Mouse (Mus musculus) liver, adult 2 months (tissue): ENCODE data around the gene Il31. TPM values are rescaled to one million over a fixed set of nuclear protein-coding genes. Genes with fewer than 3 reads are reported as not detected.

Experiments used
- DNase-seq: peaks from one replicate; pipeline ENCODE4 v3.0.0-alpha.2; 2011; ENCODE audit warnings: low read depth, low spot score; ENCODE audit errors: extremely low read depth
- H3K27ac ChIP-seq: fragments of 200-500 bp; replicated peaks from 2 replicates; pipeline ENCODE4 v1.5.1; 2012; ENCODE audit warnings: low read depth, mild to moderate bottlenecking, control low read depth, inconsistent platforms, low read length; ENCODE audit not compliant: insufficient read depth
- H3K27me3 ChIP-seq: fragments of 200-500 bp; 2 replicates; pipeline ENCODE4 v1.6.1; 2012; ENCODE audit warnings: mild to moderate bottlenecking, moderate library complexity, low read length, inconsistent platforms; ENCODE audit not compliant: control insufficient read depth, insufficient read depth
- H3K36me3 ChIP-seq: fragments of 200-500 bp; 2 replicates; pipeline ENCODE4 v1.6.1; 2012; ENCODE audit warnings: low read length, inconsistent platforms; ENCODE audit not compliant: control insufficient read depth, insufficient read depth
- H3K4me1 ChIP-seq: fragments of 200-500 bp; 2 replicates; pipeline ENCODE4 v1.6.1; 2011; ENCODE audit warnings: low read length; ENCODE audit not compliant: control insufficient read depth, insufficient read depth
- H3K4me3 ChIP-seq: fragments of 200-500 bp; 2 replicates; pipeline ENCODE4 v1.5.1; 2011; ENCODE audit warnings: low read depth, mild to moderate bottlenecking, control low read depth, low read length, moderate library complexity; ENCODE audit not compliant: insufficient read depth
- H3K79me2 ChIP-seq: fragments of 200-500 bp; 2 replicates; pipeline ENCODE4 v1.6.1; 2012; ENCODE audit warnings: inconsistent platforms, mild to moderate bottlenecking, low read length, moderate library complexity; ENCODE audit not compliant: control insufficient read depth, insufficient read depth
- H3K9ac ChIP-seq: fragments of 200-500 bp; 2 replicates; pipeline ENCODE4 v1.6.1; 2012; ENCODE audit warnings: low read depth, mild to moderate bottlenecking, control low read depth, inconsistent platforms, low read length
- CTCF ChIP-seq: fragments of 200-500 bp; IDR thresholded peaks from 2 replicates; pipeline ENCODE4 v1.5.1; 2011; ENCODE audit warnings: low read depth, low read length, control low read depth
- POLR2A ChIP-seq: fragments of 200-500 bp; IDR thresholded peaks from 2 replicates; pipeline ENCODE4 v1.6.1; 2011; ENCODE audit warnings: low read length, control low read depth; ENCODE audit not compliant: insufficient read depth; ENCODE audit errors: extremely low read depth
- whole genome bisulfite sequencing: fragments of 180-500 bp; shearing (Covaris S2); methylation state at CpG from one replicate; pipeline ENCODE4 v1.1.7; 2018; 5-methylcytosine and 5-hydroxymethylcytosine counted together
- polyA plus RNA-seq: library from polyadenylated mRNA; depleted of rRNA; stranded (reverse); fragments of >200 nt; gene quantifications from 2 replicates; pipeline ENCODE4 v1.2.3, GENCODE M21; 2012
- total RNA-seq: library from RNA; depleted of rRNA; stranded (reverse); fragments of >200 nt; gene quantifications from 2 replicates; pipeline ENCODE4 v1.2.3, GENCODE M21; 2014

Gene Il31
- total and polyA plus RNA-seq, 2 experiments = not detected

GRCm38 (mm10) chr5:123525281-123525680, 36.0 kb upstream of the Il31 start, which contains the start of gene Gm49027:
Gene Gm49027 (minus strand): TSS chr5:123525488.
- TF ChIP-seq CTCF (no peak), POLR2A (no peak)
- Histone ChIP-seq H3K27ac (no peak within 1 kb of the TSS), H3K4me3 (peak within 1 kb of the TSS; percentile 76), H3K79me2 (peaks cover 4% of the 10 kb centered on the region; the same call in 1 of the 2 replicates), H3K9ac (no peak within 1 kb of the TSS), H3K36me3 (peaks cover 13% of the 10 kb centered on the region; the same call in 1 of the 2 replicates), H3K4me1 (peaks cover 4% of the 10 kb centered on the region; the same call in 1 of the 2 replicates), H3K27me3 (no peaks in the 10 kb centered on the region)
- DNase-seq = no peak
- WGBS = 87% methylated on average over 7 of the region's 7 CpGs

GRCm38 (mm10) chr5:123524393-123524750, 35.1 kb upstream of the Il31 start:
- DNase-seq = no peak
- H3K27me3 ChIP-seq = no peaks in the 10 kb centered on the region
- no peak for TF ChIP-seq CTCF
- TF ChIP-seq POLR2A = no peak
- peak overlapping the region; percentile 59 for H3K9ac ChIP-seq
- WGBS = 2% methylated on average over 27 of the region's 27 CpGs
- peaks cover 4% of the 10 kb centered on the region; the same call in 1 of the 2 replicates for H3K79me2 ChIP-seq
- peak overlapping the region; percentile 76 for H3K4me3 ChIP-seq
- peaks cover 4% of the 10 kb centered on the region; the same call in 1 of the 2 replicates for H3K4me1 ChIP-seq
- no peak overlapping the region for H3K27ac ChIP-seq
- H3K36me3 ChIP-seq = peaks cover 11% of the 10 kb centered on the region; the same call in 1 of the 2 replicates

GRCm38 (mm10) chr5:123523692-123524392, 34.6 kb upstream of the Il31 start, which contains the start of gene Diablo:
Gene Diablo (minus strand): TSS chr5:123524176.
- Histone ChIP-seq H3K27ac (no peak within 1 kb of the TSS; the same call in 1 of the 2 replicates), H3K4me1 (peaks cover 4% of the 10 kb centered on the region; the same call in 1 of the 2 replicates), H3K9ac (peak within 1 kb of the TSS; percentile 90), H3K36me3 (peaks cover 7% of the 10 kb centered on the region; the same call in 1 of the 2 replicates), H3K27me3 (no peaks in the 10 kb centered on the region), H3K4me3 (peak within 1 kb of the TSS; percentile 76), H3K79me2 (peaks cover 4% of the 10 kb centered on the region; the same call in 1 of the 2 replicates)
- peak; percentile 84 for DNase-seq
- no peak for TF ChIP-seq CTCF
- peak; percentile 87 for TF ChIP-seq POLR2A
- under 1% methylated on average over 82 of the region's 82 CpGs for WGBS

- Histone ChIP-seq H3K79me2 (peaks cover 4% of the 10 kb centered on the region; the same call in 1 of the 2 replicates), H3K27ac (no peak overlapping the region), H3K4me1 (peaks cover 4% of the 10 kb centered on the region; the same call in 1 of the 2 replicates), H3K9ac (no peak overlapping the region), H3K36me3 (peaks cover 14% of the 10 kb centered on the region), H3K27me3 (no peaks in the 10 kb centered on the region), H3K4me3 (no peak overlapping the region)
- DNase-seq = no peak
- TF ChIP-seq POLR2A (no peak), CTCF (no peak)
- WGBS = 94% methylated on average over 1 of the region's 1 CpGs
These were observed 32.9 kb upstream of the Il31 start for GRCm38 (mm10) chr5:123522166-123522565.

GRCm38 (mm10) chr5:123521621-123522020, 32.3 kb upstream of the Il31 start:
- TF ChIP-seq POLR2A (no peak), CTCF (no peak)
- peaks cover 4% of the 10 kb centered on the region; the same call in 1 of the 2 replicates for H3K79me2 ChIP-seq
- no peak overlapping the region for H3K9ac ChIP-seq
- no peak overlapping the region for H3K27ac ChIP-seq
- peaks cover 19% of the 10 kb centered on the region for H3K36me3 ChIP-seq
- peaks cover 4% of the 10 kb centered on the region; the same call in 1 of the 2 replicates for H3K4me1 ChIP-seq
- no peaks in the 10 kb centered on the region for H3K27me3 ChIP-seq
- 95% methylated on average over 1 of the region's 1 CpGs for WGBS
- no peak overlapping the region for H3K4me3 ChIP-seq
- DNase-seq = no peak

- 96% methylated on average over 9 of the region's 9 CpGs for WGBS
- Histone ChIP-seq H3K27ac (no peak overlapping the region), H3K27me3 (no peaks in the 10 kb centered on the region), H3K79me2 (peaks cover 4% of the 10 kb centered on the region; the same call in 1 of the 2 replicates), H3K4me1 (peaks cover 4% of the 10 kb centered on the region; the same call in 1 of the 2 replicates), H3K4me3 (no peak overlapping the region), H3K36me3 (peaks cover 23% of the 10 kb centered on the region), H3K9ac (no peak overlapping the region)
- TF ChIP-seq CTCF = no peak
- no peak for TF ChIP-seq POLR2A
- DNase-seq = no peak
These were observed 31.4 kb upstream of the Il31 start for GRCm38 (mm10) chr5:123520666-123521065.
